Mouse (Mus musculus): ENCODE data around the gene Asic2. TPM values are rescaled to one million over a fixed set of nuclear protein-coding genes. Genes with fewer than 3 reads are reported as not detected.

The Asic2 gene
- total and polyA plus RNA-seq, 2 experiments, result under 0.01 TPM; not detected in 1

DNA sequence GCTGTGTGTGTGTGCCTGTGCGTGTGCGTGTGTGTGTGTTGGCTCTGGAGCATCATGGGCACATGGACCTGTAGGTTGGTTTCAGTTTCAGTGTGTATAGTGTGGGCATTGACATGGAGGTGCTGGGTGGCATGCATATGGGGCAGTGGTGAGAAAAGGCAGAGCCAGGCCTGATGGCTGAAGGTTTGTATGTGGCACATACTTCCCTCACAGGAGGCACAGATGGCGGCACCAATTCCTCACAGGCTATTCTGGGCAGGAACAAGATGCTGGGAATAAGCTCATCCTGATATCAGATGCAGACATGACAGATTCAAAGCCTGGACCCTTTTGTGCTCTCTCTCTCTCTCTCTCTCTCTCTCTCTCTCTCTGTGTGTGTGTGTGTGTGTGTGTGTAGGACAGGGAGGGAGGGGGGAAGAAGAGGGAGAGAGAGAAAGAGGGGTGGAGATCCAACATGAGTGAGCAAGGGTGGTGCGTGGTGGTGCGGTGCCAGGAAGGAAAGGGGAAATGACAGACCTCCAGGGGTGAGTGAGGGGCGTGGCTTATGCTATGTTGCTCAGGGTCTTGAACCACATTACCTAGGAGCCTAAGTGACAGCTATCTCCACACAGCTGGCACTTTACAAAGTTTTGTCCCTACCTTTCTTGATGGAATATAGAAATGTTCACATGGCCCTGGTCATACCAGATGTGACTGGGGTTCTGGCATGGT is 1083.6 kb downstream of the Asic2 start:
- Histone ChIP-seq H3K4me1 (ENCODE audit: control insufficient read depth, insufficient read depth, low read length) (no peaks in the 10 kb centered on the region), H3K4me3 (ENCODE audit: insufficient read depth, low read depth, low read length) (no peak overlapping the region), H3K79me2 (ENCODE audit: control insufficient read depth, insufficient read depth, low read length) (no peaks in the 10 kb centered on the region), H3K36me3 (ENCODE audit: control insufficient read depth, insufficient read depth, low read length) (no peaks in the 10 kb centered on the region), H3K27ac (replicated peaks; ENCODE audit: insufficient read depth, low read depth, low read length) (no peak overlapping the region), H3K9ac (ENCODE audit: low read depth, low read length) (no peak overlapping the region), H3K27me3 (ENCODE audit: control insufficient read depth, insufficient read depth, low read length) (no peaks in the 10 kb centered on the region)
- TF ChIP-seq POLR2A (IDR thresholded peaks at IDR 0.05; ENCODE audit: extremely low read depth, insufficient read depth, low read length) (no peak), CTCF (IDR thresholded peaks at IDR 0.05; ENCODE audit: low read depth, low read length) (no peak)
- no peak for DNase-seq (ENCODE audit: extremely low read depth, low read depth, low spot score)
- 75% methylated on average over 6 of the region's 6 CpGs for WGBS

GRCm38 (mm10) chr11:80882229-80882810 is 1085.9 kb downstream of the Asic2 start:
- Histone ChIP-seq H3K4me1 (ENCODE audit: control insufficient read depth, insufficient read depth, low read length) (no peaks in the 10 kb centered on the region), H3K79me2 (ENCODE audit: control insufficient read depth, insufficient read depth, low read length) (no peaks in the 10 kb centered on the region), H3K9ac (ENCODE audit: low read depth, low read length) (no peak overlapping the region), H3K36me3 (ENCODE audit: control insufficient read depth, insufficient read depth, low read length) (no peaks in the 10 kb centered on the region), H3K4me3 (ENCODE audit: insufficient read depth, low read depth, low read length) (no peak overlapping the region), H3K27ac (replicated peaks; ENCODE audit: insufficient read depth, low read depth, low read length) (no peak overlapping the region), H3K27me3 (ENCODE audit: control insufficient read depth, insufficient read depth, low read length) (no peaks in the 10 kb centered on the region)
- 82% methylated on average over 7 of the region's 7 CpGs for WGBS
- TF ChIP-seq CTCF (IDR thresholded peaks at IDR 0.05; ENCODE audit: low read depth, low read length), result no peak
- no peak for TF ChIP-seq POLR2A (IDR thresholded peaks at IDR 0.05; ENCODE audit: extremely low read depth, insufficient read depth, low read length)
- no peak for DNase-seq (ENCODE audit: extremely low read depth, low read depth, low spot score)

GRCm38 (mm10) chr11:80878026-80878425 is 1090.2 kb downstream of the Asic2 start:
- H3K27me3 ChIP-seq (ENCODE audit: control insufficient read depth, insufficient read depth, low read length), result no peaks in the 10 kb centered on the region
- no peak overlapping the region for H3K4me3 ChIP-seq (ENCODE audit: insufficient read depth, low read depth, low read length)
- no peak for DNase-seq (ENCODE audit: extremely low read depth, low read depth, low spot score)
- TF ChIP-seq POLR2A (IDR thresholded peaks at IDR 0.05; ENCODE audit: extremely low read depth, insufficient read depth, low read length) (no peak), CTCF (IDR thresholded peaks at IDR 0.05; ENCODE audit: low read depth, low read length) (no peak)
- H3K36me3 ChIP-seq (ENCODE audit: control insufficient read depth, insufficient read depth, low read length), result no peaks in the 10 kb centered on the region
- no peak overlapping the region for H3K27ac ChIP-seq (replicated peaks; ENCODE audit: insufficient read depth, low read depth, low read length)
- H3K9ac ChIP-seq (ENCODE audit: low read depth, low read length), result no peak overlapping the region
- H3K79me2 ChIP-seq (ENCODE audit: control insufficient read depth, insufficient read depth, low read length), result no peaks in the 10 kb centered on the region
- no peaks in the 10 kb centered on the region for H3K4me1 ChIP-seq (ENCODE audit: control insufficient read depth, insufficient read depth, low read length)
- 78% methylated on average over 2 of the region's 2 CpGs for WGBS

DNA sequence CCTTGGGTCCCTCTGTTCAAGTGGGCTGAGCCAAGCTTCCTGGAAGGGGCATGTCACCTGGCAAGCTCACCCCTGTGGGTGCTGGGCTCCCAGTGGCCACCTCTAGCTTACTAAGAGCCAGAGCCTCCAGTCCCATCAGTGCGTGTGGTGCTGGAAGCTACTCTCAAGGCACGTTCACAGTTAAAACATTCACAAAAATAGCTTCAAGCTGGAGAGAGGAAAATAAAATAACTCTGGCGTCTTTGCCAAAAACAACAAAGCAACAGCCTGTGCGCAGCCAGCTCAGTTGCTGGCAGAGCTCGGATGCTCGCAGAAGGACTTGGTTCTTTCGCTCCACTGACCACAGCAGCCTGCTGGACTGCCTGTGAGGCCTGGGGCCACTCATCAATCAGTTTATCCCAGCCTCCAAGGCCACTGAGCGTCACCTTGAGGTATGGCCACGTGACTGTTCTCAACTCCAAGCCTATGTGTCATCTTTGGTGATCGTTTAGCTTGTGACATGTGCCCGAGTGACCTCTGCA is 1091.1 kb downstream of the Asic2 start:
- no peak overlapping the region for H3K27ac ChIP-seq (replicated peaks; ENCODE audit: insufficient read depth, low read depth, low read length)
- H3K27me3 ChIP-seq (ENCODE audit: control insufficient read depth, insufficient read depth, low read length), result no peaks in the 10 kb centered on the region
- TF ChIP-seq POLR2A (IDR thresholded peaks at IDR 0.05; ENCODE audit: extremely low read depth, insufficient read depth, low read length), result no peak
- no peak for TF ChIP-seq CTCF (IDR thresholded peaks at IDR 0.05; ENCODE audit: low read depth, low read length)
- 51% methylated on average over 11 of the region's 11 CpGs for WGBS
- no peaks in the 10 kb centered on the region for H3K36me3 ChIP-seq (ENCODE audit: control insufficient read depth, insufficient read depth, low read length)
- H3K4me1 ChIP-seq (ENCODE audit: control insufficient read depth, insufficient read depth, low read length), result no peaks in the 10 kb centered on the region
- H3K79me2 ChIP-seq (ENCODE audit: control insufficient read depth, insufficient read depth, low read length), result no peaks in the 10 kb centered on the region
- H3K9ac ChIP-seq (ENCODE audit: low read depth, low read length), result no peak overlapping the region
- no peak overlapping the region for H3K4me3 ChIP-seq (ENCODE audit: insufficient read depth, low read depth, low read length)
- DNase-seq (ENCODE audit: extremely low read depth, low read depth, low spot score), result peak; percentile 27

DNA sequence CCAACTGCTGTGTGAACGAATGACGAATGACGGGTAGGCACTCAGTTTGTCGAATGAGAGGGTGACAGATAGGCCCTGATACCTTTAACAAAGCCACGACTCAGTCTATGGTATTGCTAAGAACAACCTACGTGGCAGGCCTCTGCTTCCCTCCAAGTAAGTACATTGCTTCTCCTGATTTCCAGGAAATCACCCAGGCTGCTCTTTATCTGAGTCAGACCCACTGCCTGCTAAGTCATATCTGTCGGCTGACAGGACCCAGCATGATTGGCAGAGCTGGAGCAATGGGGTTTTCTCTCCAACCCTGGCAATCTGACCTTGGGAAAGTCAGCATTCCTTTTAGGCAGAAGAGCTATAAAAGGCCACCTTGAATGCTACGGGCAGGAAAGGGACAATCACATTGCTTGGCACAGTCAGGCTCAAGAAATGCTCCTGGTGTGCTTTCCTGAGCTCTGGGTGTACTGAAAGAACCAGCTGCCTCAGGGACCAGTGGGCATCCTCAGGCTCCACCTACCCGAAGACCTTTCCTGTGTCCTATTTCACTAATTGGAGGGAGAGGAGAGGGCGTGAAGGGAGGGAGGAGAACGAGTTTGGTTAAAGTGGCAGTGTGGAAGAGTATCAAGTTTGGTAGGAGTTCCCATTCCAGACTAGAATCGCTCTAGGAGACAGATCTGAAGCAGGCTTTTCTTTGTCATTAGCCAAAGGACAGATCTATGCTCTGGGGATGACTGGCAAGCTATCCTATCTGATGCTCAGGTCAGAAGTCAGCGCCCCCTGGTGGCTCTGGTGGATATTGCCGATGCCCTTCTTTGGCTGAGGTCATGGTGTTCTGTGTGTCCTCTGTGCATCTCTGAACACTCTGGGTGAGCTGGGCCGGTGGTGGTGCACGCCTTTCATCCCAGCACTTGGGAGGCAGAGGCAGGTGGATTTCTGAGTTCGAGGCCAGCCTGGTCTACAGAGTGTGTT is 1095.5 kb downstream of the Asic2 start:
- no peaks in the 10 kb centered on the region for H3K27me3 ChIP-seq (ENCODE audit: control insufficient read depth, insufficient read depth, low read length)
- peak; percentile 39 for DNase-seq (ENCODE audit: extremely low read depth, low read depth, low spot score)
- no peak overlapping the region for H3K27ac ChIP-seq (replicated peaks; ENCODE audit: insufficient read depth, low read depth, low read length)
- no peaks in the 10 kb centered on the region for H3K36me3 ChIP-seq (ENCODE audit: control insufficient read depth, insufficient read depth, low read length)
- H3K4me1 ChIP-seq (ENCODE audit: control insufficient read depth, insufficient read depth, low read length), result no peaks in the 10 kb centered on the region
- TF ChIP-seq POLR2A (IDR thresholded peaks at IDR 0.05; ENCODE audit: extremely low read depth, insufficient read depth, low read length), result no peak
- TF ChIP-seq CTCF (IDR thresholded peaks at IDR 0.05; ENCODE audit: low read depth, low read length), result peak; percentile 86
- no peak overlapping the region for H3K4me3 ChIP-seq (ENCODE audit: insufficient read depth, low read depth, low read length)
- WGBS, result 62% methylated on average over 17 of the region's 17 CpGs
- no peak overlapping the region for H3K9ac ChIP-seq (ENCODE audit: low read depth, low read length)
- H3K79me2 ChIP-seq (ENCODE audit: control insufficient read depth, insufficient read depth, low read length), result no peaks in the 10 kb centered on the region

Measured in liver, adult 2 months (tissue).